Mouse (Mus musculus) heart, adult 2 months (tissue): ENCODE measurements around the gene Mbd5. TPM values are rescaled to one million over a fixed set of nuclear protein-coding genes. Genes with fewer than 3 reads are reported as not detected.
"Not testable (repeated sequence)": the region's sequence is repeated elsewhere in the genome, so short reads cannot be mapped to it uniquely, and the experiment has no call there.

Experiments
- DNase-seq, 2 experiments: peaks; one replicate each; pipeline ENCODE4 v3.0.0; 2021
- H3K27ac ChIP-seq: fragments of 200-600 bp; 2 replicates; pipeline ENCODE4 v1.8.1; 2022
- H3K27me3 ChIP-seq: fragments of 200-500 bp; 2 replicates; pipeline ENCODE4 v1.6.1; 2012; ENCODE audit warnings: mild to moderate bottlenecking, low read length, inconsistent platforms, mixed read lengths; ENCODE audit not compliant: control insufficient read depth, insufficient read depth
- H3K36me3 ChIP-seq: fragments of 200-500 bp; 2 replicates; pipeline ENCODE4 v1.6.1; 2012; ENCODE audit warnings: low read length, inconsistent platforms; ENCODE audit not compliant: control insufficient read depth, insufficient read depth
- H3K4me1 ChIP-seq: fragments of 200-500 bp; 2 replicates; pipeline ENCODE4 v1.6.1; 2011; ENCODE audit warnings: low read length; ENCODE audit not compliant: control insufficient read depth, insufficient read depth
- H3K4me3 ChIP-seq: fragments of 200-600 bp; 2 replicates; pipeline ENCODE4 v1.8.1; 2022
- H3K79me2 ChIP-seq: fragments of 200-500 bp; replicated peaks from 2 replicates; pipeline ENCODE4 v1.6.1; 2012; ENCODE audit warnings: mild to moderate bottlenecking, inconsistent platforms, low read length, moderate library complexity, mixed read lengths; ENCODE audit not compliant: control insufficient read depth, insufficient read depth
- H3K9ac ChIP-seq: fragments of 200-500 bp; 2 replicates; pipeline ENCODE4 v1.6.1; 2012; ENCODE audit warnings: low read depth, mild to moderate bottlenecking, control low read depth, inconsistent platforms, low read length, mixed read lengths
- CTCF ChIP-seq: fragments of 200-600 bp; IDR thresholded peaks from 2 replicates; pipeline ENCODE4 v1.8.1; 2022; ENCODE audit warnings: antibody characterized with exemption, mild to moderate bottlenecking, moderate library complexity
- EP300 ChIP-seq: fragments of 200-500 bp; IDR thresholded peaks from 2 replicates; pipeline ENCODE4 v1.6.1; 2011; ENCODE audit warnings: low read depth, low read length, control low read depth; ENCODE audit not compliant: insufficient read depth
- POLR2A ChIP-seq: fragments of 200-500 bp; IDR thresholded peaks from 2 replicates; pipeline ENCODE4 v1.6.1; 2011; ENCODE audit warnings: mild to moderate bottlenecking, low read depth, low read length, control low read depth; ENCODE audit not compliant: insufficient read depth
- WGBS: fragments of 180-500 bp; shearing (Covaris S2); methylation state at CpG from one replicate; pipeline ENCODE4 v1.1.7; 2018; 5-methylcytosine and 5-hydroxymethylcytosine counted together
- intact Hi-C: fragments of 180-260 bp; cut with DNase I; formaldehyde crosslinking; loops from one replicate; pipeline ENCODE4 v1.15.1; 2025
- polyA plus RNA-seq: library from polyadenylated mRNA; depleted of rRNA; stranded (reverse); fragments of >200 nt; gene quantifications from 2 replicates; pipeline ENCODE4 v1.2.3, GENCODE M21; 2012
- total RNA-seq, 2 experiments: library from RNA; stranded (reverse); gene quantifications; 2 replicates each; pipeline ENCODE4 v1.2.3; 2021

Mbd5 gene
- total and polyA plus RNA-seq, 3 experiments, result 6.0 to 35.3 (median 29.1) TPM

- H3K36me3 ChIP-seq, result no peaks in the 10 kb centered on the region
- H3K27me3 ChIP-seq, result no peaks in the 10 kb centered on the region
- intact Hi-C loops, result no loop called here
- 71% methylated on average over 3 of the region's 3 CpGs for WGBS
- no peak for DNase-seq
- no peak overlapping the region for H3K9ac ChIP-seq
- no peaks in the 10 kb centered on the region for H3K79me2 ChIP-seq
- H3K27ac ChIP-seq, result no peak overlapping the region
- H3K4me3 ChIP-seq, result no peak overlapping the region
- no peaks in the 10 kb centered on the region for H3K4me1 ChIP-seq
- TF ChIP-seq POLR2A (no peak), EP300 (no peak), CTCF (no peak)
These were observed 227.7 kb downstream of the Mbd5 start for GRCm38 (mm10) chr2:49177015-49177414.

- H3K9ac ChIP-seq, result no peak overlapping the region
- no peak overlapping the region for H3K27ac ChIP-seq
- H3K79me2 ChIP-seq, result no peaks in the 10 kb centered on the region
- no peaks in the 10 kb centered on the region for H3K36me3 ChIP-seq
- WGBS, result 76% methylated on average over 2 of the region's 2 CpGs
- H3K27me3 ChIP-seq, result no peaks in the 10 kb centered on the region
- H3K4me3 ChIP-seq, result no peak overlapping the region
- intact Hi-C loops, result no loop called here
- H3K4me1 ChIP-seq, result no peaks in the 10 kb centered on the region
- no peak for DNase-seq
- TF ChIP-seq POLR2A, result no peak
- no peak for TF ChIP-seq EP300
- TF ChIP-seq CTCF, result no peak
These were observed 241.7 kb downstream of the Mbd5 start for GRCm38 (mm10) chr2:49190984-49191383.

GRCm38 (mm10) chr2:49191695-49192094 lies 242.4 kb downstream of the Mbd5 start:
- intact Hi-C loops, result no loop called here
- H3K27me3 ChIP-seq, result no peaks in the 10 kb centered on the region
- no peaks in the 10 kb centered on the region for H3K4me1 ChIP-seq
- no peaks in the 10 kb centered on the region for H3K36me3 ChIP-seq
- no peak overlapping the region for H3K4me3 ChIP-seq
- 97% methylated on average over 3 of the region's 3 CpGs for WGBS
- no peak overlapping the region for H3K27ac ChIP-seq
- no peak overlapping the region for H3K9ac ChIP-seq
- no peaks in the 10 kb centered on the region for H3K79me2 ChIP-seq
- TF ChIP-seq EP300 (no peak), POLR2A (no peak), CTCF (no peak)
- DNase-seq, result no peak

GRCm38 (mm10) chr2:49204081-49204480 lies 254.8 kb downstream of the Mbd5 start:
- no peak for TF ChIP-seq EP300
- no peak for TF ChIP-seq POLR2A
- no peak for TF ChIP-seq CTCF
- H3K27ac ChIP-seq, result no peak overlapping the region
- 44% methylated on average over 1 of the region's 1 CpGs for WGBS
- no peak for DNase-seq
- H3K9ac ChIP-seq, result no peak overlapping the region
- intact Hi-C loops, result no loop called here
- H3K4me1 ChIP-seq, result no peaks in the 10 kb centered on the region
- no peak overlapping the region for H3K4me3 ChIP-seq
- H3K27me3 ChIP-seq, result no peaks in the 10 kb centered on the region
- no peaks in the 10 kb centered on the region for H3K36me3 ChIP-seq
- H3K79me2 ChIP-seq, result no peaks in the 10 kb centered on the region

- H3K27me3 ChIP-seq, H3K4me3 ChIP-seq, H3K27ac ChIP-seq, intact Hi-C loops, H3K36me3 ChIP-seq, H3K4me1 ChIP-seq, H3K79me2 ChIP-seq, DNase-seq, H3K9ac ChIP-seq: not testable (repeated sequence)
- WGBS, result 89% methylated on average over 1 of the region's 1 CpGs
These were observed 256.4 kb downstream of the Mbd5 start for GRCm38 (mm10) chr2:49205692-49206091.

- Histone ChIP-seq H3K4me3 (no peak overlapping the region), H3K27ac (no peak overlapping the region), H3K36me3 (no peaks in the 10 kb centered on the region), H3K27me3 (no peaks in the 10 kb centered on the region), H3K9ac (no peak overlapping the region), H3K4me1 (no peaks in the 10 kb centered on the region), H3K79me2 (no peaks in the 10 kb centered on the region)
- WGBS, result 94% methylated on average over 3 of the region's 3 CpGs
- intact Hi-C loops, result no loop called here
- DNase-seq, result no peak
- TF ChIP-seq EP300, result no peak
- TF ChIP-seq POLR2A, result no peak
- no peak for TF ChIP-seq CTCF
These were observed 260.0 kb downstream of the Mbd5 start for GRCm38 (mm10) chr2:49209349-49209748.

GRCm38 (mm10) chr2:49210408-49210807 lies 261.1 kb downstream of the Mbd5 start:
- Histone ChIP-seq H3K4me1 (no peaks in the 10 kb centered on the region), H3K9ac (no peak overlapping the region), H3K27ac (no peak overlapping the region), H3K27me3 (no peaks in the 10 kb centered on the region), H3K36me3 (no peaks in the 10 kb centered on the region), H3K4me3 (no peak overlapping the region), H3K79me2 (no peaks in the 10 kb centered on the region)
- WGBS, result 97% methylated on average over 1 of the region's 1 CpGs
- intact Hi-C loops, result no loop called here
- TF ChIP-seq EP300, result no peak
- TF ChIP-seq POLR2A, result no peak
- TF ChIP-seq CTCF, result no peak
- no peak for DNase-seq
